Mouse (Mus musculus) ovary, postnatal 10 days (tissue): ENCODE measurements around the gene Dync2li1.
A peak's percentile ranks its signal among the peaks of the same experiment; 100 is the strongest.

Source experiments
- DNase-seq: peaks from one replicate; pipeline ENCODE4 v3.0.0; 2022; ENCODE audit warnings: low spot score

Dync2li1 gene

DNA sequence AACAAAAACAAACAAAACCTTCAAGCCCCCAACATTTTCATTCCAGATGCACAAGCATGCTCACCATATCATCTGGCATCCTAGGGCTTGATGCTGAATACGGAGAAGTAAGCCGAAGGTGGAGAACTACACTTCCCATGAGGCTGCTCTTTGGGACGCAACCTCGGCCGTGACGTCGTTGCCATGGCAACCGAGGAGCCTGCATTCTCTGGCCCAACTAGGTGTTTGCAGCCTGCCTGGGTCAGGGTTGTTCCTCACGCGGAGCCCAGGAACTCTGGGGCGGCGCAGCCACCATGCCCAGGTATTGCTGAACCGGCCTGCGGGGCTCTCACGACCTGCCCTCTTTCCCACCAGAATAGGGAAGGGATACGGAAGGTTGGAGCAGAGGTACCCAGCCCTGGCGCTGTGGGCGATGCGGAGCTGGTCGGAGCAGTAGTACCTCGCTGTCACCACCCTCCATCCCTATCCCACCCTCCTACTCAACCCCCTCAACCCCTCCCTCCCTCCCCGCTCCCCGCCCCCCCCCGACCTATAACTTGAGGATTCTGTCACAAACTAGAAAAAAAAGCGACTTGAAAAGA lies at the start of gene Dync2li1:
Dync2li1 (plus strand) TSS at position 221 of the 581 bp plus-strand sequence.
- DNase-seq: peak; percentile 70

DNA sequence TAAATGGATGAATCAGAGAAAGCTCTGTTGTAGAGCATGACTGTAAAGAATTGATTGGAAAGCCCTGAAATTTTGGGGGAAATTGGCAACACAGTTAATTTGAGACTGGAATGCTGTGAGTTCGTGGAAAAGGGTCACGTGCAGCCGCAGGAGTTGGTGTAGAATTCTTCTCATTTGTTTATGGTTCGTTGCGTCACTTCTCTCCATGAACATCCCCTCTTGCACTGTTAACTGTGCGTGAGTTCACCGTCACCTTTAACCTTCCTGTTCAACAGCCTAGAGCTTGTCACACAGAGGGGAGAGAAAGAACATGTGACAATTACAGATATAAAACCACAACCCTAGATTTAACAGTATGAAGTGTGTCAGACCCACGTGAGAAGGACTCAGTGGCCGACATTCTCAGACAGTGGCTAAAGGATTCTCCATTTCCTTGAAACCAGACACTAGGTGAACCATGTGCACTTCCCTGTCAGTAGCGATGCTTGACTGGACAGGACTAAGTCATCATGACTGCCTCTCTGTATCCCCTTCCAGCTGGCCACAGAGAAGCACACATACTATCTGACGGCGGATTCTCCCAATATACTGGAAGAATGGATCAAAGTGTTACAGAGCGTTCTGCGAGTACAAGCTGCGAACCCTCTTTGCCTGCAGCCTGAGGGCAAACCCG lies 49.5 kb upstream of the Dync2li1 start:
- DNase-seq: no peak

DNA sequence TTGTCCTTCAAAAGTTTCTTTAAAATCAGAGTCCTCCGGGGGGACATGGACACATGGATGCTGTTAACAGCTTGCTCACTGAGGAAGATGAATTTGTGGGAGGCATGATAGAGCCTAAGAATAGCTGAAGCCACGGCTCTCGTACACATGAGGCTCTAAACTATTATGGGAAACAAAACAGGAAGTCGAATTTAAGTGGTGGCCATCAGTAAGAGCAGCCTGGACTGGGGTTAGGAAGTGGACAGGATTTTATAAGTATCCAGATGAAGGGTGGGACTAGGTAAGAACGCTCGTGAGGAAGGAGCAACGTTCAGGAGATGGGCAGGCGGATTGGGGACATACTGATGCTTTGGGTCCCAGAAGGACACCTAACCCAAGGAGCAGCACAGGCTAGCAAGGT lies 47.0 kb upstream of the Dync2li1 start:
- no peak for DNase-seq

DNA sequence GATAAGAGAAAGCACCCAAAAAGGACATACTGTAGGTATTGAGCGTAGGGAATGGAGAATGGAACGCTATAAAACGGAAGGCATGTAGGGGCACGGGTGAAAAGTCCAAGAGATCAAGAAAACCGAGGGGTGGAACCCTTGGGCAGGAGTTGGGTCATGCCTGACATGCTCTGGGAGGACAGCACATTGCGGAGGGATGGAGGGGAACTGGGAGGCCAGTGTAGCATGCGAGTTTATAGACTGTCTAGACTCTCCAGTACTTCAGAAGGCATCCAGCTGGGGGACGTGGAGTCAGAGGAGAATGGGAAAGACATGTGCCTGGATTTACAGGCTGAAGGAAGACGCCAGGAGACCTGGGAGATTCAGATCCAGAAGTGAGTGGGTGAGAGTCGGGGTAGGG lies 46.5 kb upstream of the Dync2li1 start:
- no peak for DNase-seq

DNA sequence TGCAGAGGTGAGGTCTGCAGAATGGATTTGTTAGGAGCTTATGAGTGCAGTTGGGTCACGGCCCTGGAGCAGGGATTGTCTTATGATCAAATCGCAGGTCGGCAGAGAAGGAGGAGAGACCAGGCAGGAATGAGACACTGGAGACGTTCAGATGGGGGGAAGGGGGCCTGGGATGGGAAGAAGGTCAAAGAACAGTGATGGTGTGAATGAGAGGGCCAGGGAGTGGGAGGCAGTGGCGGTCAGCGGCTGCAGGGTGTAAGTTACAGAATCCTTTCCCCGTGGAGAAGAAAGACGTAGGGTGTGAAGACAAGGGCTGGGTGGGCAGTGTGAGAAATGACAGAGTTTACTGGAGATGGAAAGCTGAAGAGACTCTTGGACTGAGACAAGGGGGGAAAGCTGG lies 45.5 kb upstream of the Dync2li1 start:
- no peak for DNase-seq

DNA sequence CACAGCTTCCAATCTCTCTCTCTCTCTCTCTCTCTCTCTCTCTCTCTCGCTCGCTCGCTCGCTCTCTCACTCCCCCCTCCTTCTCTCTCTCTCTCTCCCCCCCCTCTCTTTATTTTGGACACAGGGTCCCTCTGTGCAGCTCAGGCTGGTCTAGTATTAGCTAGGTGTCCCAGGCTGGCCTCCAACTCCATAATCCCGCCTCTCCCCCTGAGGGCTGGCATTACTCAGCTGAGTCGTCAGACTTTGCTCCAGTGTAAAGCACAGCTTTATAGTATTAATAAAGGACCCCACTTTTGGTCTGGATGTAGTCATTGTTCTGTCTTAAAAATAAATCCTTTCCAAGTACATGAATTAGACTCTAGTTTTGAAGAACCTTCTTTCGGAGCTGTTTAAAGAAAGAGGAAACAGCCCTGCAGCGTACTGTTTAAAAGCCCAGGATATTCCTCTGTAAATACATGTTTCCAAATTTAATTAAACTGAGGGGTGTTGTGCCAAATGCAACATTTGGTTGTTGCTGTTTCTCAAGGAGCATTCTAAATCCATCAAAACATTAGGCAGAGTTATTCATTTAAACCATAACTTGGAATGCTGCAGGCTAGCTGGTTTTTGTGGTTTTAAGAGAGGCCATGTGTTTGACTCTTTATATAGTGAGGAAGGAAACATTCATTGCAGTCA lies 44.4 kb upstream of the Dync2li1 start:
- no peak for DNase-seq

DNA sequence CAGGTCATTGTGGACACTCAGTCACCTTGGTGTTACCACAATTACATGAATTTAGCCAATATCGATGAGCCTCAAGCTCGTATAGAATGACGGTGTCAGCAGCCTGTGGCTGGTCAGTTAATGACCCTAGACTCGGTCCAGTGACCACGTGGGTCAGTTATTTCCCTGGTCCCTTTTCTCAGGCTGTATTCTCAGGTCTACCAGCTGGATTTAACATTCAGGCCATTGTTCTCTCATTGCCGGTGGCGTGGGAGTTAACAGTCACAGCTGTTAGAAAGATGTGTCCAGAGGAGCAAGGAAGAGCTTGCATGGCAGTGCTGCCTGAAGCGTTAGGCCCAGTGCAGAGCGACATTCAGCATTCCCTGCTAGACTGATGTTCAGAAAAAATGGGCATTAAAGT lies 42.2 kb upstream of the Dync2li1 start:
- DNase-seq: no peak

DNA sequence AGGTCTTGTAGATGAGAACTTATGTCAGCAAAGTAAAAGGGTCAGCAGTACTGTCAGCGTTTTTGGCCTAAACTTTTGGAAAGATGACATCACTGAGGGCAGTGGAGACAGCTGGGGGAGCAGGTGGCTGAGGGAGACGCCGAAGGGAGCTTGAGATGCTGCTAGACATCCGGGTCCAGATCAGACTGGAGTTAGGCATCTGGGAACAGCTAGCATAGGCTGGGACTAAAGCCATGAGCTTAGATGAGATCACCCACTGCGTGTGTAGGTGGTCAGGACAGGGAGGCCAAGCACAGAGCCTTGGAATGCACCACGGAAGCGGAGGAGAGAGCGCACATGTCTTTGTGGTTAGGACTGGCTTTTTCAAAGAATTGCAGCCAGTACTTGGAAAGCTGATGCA lies 41.2 kb upstream of the Dync2li1 start:
- no peak for DNase-seq

DNA sequence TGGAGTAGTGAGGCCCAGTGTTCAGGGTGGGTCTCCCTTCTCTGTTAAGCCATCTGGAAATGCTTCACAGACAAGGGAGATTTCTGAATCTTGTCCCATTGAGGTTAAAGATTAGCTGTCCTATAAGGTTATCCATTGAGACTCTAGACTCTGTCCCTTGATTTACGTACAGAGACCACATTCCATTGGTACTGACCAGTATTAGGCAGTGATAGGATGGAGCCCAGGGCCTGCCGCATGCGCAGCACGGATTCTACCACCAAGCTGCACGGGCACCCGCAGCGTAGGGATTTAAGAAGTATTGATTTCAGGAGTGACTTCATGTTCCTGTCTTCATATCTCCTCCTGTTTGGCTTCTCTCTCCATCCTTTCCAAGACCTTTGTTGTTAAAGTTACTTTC lies 36.2 kb upstream of the Dync2li1 start:
- DNase-seq: no peak

DNA sequence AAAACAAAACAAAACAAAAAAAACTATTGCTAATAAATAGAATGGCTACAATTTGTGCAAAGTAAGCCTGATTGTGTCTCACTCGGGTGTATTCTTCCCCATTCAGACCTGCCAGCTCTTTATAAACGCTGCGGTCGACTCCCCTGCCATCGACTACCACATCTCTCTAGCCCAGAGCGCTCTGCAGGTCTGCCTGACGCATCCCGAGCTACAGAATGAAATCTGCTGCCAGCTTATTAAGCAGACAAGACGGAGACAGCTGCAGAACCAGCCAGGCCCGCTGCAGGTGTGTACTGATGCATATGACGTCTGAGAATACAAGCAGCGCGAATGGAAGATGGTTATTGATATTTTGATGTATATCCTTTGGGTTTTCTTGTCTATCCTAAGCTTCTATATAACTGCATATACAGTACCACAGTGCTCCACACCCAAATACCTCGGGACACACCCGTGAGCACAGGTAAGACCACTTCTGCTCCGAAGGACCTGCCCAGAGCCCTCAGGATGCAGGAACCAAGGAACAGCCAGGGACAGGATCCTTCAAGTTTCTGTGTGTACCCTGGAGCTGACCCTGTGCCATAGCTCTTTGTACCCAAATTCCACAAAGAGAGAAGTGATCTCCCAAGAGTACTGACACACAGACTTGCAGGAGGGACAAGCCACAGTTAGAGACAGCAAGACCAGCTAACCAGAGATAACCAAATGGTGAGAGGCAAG lies 34.7 kb upstream of the Dync2li1 start:
- DNase-seq: no peak

DNA sequence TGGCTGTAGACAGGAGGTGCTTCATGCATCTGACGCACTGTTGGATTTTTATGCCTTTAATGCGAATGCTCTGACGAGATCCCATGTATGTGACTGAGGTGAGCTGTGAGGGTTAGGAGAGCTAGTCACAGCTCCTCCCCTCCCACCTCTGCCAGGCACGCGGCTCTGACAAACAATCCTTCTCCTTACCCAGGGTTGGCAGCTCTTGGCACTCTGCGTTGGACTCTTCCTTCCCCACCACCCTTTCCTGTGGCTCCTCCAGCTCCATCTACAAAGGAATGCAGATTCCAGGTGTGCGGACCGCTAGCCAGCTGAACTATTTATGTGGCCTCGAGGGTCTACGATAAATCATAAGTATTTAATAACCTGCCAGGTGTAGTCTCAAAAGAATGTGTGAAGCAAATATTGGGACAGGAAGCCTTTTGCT lies 30.3 kb upstream of the Dync2li1 start:
- DNase-seq: no peak

DNA sequence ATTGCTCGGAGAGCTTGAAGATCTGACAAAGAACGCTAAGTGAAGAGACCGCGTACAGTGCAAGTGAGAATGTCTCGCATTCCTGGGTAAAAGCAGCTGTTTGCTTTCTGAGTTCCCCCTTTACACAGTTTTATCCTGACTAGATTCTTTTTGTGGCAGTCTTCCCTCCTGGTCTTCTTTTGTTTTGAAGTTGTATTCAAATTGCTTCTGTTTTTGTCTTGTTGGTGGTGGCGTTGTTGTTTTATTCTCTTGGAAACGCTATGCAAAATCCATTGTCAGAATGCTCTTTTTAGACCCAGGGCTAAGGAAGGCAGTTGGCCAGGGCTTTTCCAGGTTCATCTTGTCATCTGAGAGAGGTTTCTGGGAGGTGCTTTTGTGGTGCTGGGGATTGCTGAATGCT lies 29.8 kb upstream of the Dync2li1 start:
- no peak for DNase-seq

DNA sequence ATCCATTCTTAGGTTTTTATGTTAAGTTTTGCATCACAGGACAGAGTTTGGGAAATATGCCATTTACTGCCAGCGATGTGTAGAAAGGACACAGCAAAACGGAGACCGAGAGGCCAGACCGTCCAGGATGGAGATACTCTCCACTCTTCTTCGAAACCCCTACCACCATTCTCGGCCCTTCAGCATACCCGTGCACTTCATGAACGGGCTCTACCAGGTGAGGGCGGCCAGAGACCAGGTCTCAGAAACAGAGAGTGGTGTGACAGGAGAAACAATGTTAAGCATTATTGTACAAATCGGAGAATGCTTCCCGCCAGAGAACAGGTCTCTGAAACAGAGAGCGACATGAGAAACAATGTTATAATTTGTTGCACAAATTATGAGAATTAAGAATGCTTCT lies 28.4 kb upstream of the Dync2li1 start:
- DNase-seq: no peak

DNA sequence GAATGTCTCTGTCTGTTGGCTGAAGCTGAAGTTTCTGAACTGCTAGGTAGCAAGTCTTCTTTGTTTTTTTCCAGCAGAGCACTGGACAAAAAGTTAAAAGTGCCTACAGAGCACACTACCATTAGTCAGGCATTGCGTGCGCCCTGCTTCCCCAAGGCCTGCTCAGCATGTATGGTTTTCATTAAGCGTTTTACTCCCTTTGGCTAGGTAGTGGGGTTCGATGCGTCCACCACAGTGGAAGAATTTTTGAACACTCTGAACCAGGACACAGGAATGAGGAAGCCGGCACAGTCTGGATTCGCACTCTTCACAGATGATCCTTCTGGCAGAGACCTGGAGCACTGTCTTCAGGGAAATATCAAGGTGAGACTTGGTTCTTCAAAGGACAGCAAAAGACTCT lies 27.4 kb upstream of the Dync2li1 start:
- no peak for DNase-seq

DNA sequence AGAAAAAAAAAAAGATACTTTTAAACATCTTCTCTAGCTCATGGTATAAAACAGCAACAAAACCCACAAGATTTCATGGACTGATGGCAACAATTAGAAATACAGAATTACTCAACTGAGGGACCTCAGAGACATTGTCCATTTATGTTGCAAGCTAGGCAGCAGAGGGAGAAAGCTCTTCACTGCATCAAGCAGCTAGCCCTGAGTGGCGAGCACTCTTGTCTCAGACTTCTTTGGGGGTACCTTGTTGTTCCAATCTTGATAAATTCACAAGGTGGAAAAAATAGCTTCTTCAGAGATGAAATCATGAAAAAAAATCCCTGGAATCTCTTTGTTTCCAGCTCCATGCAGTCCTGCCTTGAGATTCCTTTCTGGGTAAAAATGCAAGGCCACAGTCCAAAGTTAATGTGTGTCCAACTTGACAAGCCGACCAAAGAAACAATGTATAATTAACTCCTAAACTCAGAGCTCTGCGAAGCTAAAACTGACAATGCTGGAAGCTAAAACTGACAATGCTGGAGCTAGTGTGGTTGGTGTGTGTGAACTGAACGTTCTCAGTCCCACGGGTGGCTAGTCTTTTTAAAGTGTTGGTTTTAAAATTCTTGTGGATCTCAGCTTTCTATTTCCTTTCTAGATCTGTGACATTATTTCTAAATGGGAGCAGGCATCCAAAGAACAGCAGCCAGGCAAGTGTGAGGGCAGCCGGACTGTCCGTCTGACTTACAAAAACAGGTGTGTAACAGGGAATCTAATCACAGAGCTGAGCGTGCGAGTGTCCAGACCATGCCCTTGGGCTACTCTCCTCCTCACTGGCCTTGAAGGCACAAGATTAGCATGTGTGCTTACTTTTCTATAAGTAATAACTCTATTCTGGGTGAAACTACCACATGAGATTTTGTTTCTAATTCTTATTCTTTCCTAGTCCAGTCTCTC lies 26.0 kb upstream of the Dync2li1 start:
- no peak for DNase-seq

DNA sequence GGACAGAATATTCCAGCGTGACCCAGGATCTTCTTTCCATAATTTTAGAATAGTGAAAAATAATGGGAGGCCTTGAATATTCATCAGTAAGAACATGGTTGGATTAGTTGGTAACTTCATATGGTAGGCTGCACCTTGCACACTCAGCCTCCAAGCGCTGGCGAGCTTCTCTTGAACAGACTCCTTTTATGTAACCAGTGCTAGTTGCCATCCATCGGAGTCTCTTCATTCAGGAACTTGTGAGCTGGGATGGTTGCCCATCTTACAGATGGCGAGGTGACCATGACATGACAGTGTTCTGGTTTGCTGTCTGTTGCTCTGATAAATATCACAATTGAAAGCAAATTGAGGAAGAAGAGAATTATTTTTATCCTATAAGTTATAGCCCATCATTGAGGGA lies 24.5 kb upstream of the Dync2li1 start:
- no peak for DNase-seq

DNA sequence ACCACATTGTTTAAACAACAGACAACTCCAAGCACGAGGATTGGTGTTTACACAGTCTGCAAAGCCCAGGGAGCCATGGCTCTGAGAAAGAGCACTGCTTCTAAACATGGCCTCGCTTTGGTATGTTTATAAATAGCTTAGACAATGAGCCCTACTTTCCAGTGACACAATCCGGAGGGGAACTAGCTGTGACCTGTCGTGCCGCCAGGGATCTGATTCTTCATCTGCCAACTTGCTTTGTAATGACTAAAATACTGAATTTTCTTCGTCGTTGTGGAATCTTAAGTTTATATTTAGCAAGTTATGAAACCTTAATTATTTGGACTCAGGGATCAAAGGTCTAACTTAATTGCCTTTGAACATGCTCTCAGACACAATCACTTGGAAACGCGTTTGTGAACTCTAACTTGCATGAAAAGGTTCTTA lies 23.1 kb upstream of the Dync2li1 start:
- DNase-seq: no peak

DNA sequence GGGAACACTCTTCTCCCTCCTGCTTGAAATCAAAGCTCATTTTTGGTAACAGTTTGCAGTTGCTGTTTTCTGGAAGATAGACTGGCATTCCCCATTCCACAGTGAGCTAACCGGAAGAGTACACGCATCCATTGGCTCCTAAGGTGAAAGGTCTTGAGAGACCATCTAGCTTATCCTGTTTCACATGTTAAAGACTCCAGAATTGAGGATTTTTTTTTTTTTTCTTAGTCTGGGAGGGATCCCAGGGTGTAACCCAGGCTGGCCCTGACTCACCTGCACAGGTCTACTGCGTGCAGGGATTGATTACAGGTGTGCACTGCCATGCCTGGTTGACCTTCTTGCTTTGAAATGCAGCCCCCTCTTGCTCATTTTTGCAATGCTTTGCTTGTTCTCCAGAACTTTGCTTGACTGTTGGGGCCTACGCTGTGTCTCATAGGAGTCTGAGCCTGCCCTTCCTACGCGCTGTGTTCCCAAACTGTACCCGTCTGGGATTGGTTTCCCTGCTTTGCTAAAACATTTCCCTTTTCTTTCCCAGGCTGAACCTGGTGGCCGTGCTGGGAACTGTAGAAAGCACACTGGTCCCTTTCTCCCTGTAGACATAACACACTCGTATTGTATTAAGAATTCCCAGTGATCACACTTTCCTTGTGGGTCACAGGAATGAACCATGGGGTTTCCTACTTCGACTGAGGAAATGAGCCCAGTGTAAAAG lies 22.4 kb upstream of the Dync2li1 start:
- no peak for DNase-seq

DNA sequence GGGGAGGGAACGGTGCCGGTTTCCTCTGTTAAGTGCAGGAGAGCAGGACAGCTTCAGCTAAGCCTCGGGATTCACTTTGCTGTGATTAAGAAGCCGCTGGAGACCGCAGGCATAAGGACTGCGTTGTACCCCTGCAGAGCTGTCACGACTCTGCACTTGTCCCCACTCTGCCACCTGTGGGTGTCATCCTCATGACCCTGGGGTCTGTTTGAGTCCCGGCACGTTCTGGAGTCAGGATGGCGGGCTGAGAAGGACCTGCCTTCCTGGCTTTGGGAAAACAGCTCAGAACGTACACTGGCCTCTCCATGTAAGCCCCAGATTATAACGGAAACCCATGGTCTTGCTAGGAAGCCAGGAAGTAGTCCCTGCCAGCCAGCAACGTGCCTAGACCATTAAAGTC lies 19.3 kb upstream of the Dync2li1 start:
- no peak for DNase-seq

DNA sequence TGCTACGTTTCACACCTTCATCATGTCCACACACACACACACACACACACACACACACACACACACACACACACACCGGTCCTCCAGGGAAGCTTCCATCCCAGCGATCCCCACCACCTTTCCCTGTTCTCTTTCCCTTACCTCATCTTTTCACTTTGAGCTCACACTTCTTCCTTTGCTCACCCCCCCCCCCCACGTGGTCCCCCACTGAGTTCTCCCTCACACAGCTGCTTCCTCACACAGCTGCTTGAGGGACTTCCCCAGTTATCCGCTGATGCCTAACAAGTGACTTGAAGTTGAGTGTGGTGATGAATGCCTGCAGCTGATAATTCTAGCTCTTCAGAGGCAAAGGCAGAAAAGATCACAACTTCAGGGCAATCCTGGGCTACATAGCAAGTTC lies 18.7 kb upstream of the Dync2li1 start:
- no peak for DNase-seq

DNA sequence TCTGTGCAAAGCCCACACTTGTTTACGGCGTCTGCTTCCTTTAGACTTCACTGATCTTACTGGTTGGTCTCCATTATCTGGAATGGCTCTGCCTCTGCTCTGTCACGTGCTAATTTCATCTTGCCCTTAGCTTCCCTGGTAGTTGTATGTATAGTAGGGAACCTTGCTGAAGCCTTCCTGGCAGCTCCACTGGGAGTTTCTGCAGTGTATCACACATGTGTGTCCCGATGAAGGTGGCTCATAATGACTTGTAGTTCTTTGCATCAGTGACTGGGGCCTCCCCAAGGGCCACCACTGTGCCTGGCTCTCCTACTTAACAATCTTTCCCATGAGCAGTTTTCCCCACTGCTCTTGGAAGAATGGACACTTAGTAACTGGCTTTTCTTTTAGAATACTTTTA lies 17.7 kb upstream of the Dync2li1 start:
- no peak for DNase-seq
